Mouse (Mus musculus): ENCODE data around the gene Aif1.
"Not testable (repeated sequence)": the region's sequence is repeated elsewhere in the genome, so short reads cannot be mapped to it uniquely, and the experiment has no call there.

The Aif1 gene

GRCm38 (mm10) chr17:35146139-35146538 is 29.7 kb downstream of the Aif1 start:
- DNase-seq (ENCODE audit: low spot score) = no peak

DNA sequence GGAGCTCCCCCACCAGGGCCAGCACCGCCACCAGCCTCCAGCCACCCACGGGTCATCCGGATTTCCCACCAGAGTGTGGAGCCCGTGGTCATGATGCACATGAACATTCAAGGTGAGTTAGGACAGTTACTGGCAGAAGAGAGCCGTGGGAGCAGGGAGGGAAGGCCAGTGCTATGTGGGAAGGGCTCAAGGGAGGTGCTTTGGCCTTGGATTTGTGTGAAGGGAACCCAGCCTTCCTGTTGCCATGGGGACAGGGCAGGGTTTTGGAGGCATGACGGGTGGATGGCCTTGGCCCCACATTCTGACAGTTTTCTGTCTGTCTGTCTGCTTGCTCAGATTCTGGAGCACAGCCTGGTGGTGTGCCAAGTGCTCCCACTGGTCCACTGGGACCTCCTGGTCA is 33.9 kb downstream of the Aif1 start:
- no peak for DNase-seq (ENCODE audit: low spot score)

- no peak for DNase-seq (ENCODE audit: low spot score)
Measured at GRCm38 (mm10) chr17:35140490-35140996, 35.3 kb downstream of the Aif1 start.

DNA sequence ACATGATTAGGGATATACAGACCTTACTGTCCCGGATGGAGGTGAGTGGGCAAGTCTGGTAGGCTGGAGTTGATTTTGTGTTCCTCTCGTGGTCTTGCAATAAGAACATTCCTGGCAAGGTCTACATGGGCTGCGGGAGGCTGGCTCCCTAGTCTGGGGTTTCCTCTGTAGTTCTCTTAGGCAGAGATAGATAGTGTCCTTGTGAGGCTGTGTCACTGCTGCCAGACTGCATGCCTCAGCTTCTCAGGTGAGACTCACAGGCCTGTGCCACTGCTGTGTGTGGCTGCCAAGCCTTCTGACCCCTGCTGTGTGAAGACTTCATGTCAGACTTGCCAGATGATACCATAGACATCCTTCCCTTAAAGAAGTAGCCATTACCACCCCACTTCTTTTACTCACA is 36.6 kb downstream of the Aif1 start:
- DNase-seq (ENCODE audit: low spot score) = no peak

- DNase-seq (ENCODE audit: low spot score) = no peak
Measured at GRCm38 (mm10) chr17:35135591-35136320, 40.1 kb downstream of the Aif1 start.

GRCm38 (mm10) chr17:35134801-35135590 is 40.9 kb downstream of the Aif1 start, which contains the start of gene Bag6:
TSS of gene Bag6 (plus strand) at chr17:35135178.
- DNase-seq (ENCODE audit: low spot score) = peak; percentile 97

GRCm38 (mm10) chr17:35133517-35133916 is 42.4 kb downstream of the Aif1 start:
- no peak for DNase-seq (ENCODE audit: low spot score)

GRCm38 (mm10) chr17:35132174-35132560 is 43.7 kb downstream of the Aif1 start:
- DNase-seq (ENCODE audit: low spot score) = no peak

GRCm38 (mm10) chr17:35131500-35132173 is 44.2 kb downstream of the Aif1 start, which contains the start of gene Apom:
TSS of gene Apom (minus strand) at chr17:35132050.
- DNase-seq (ENCODE audit: low spot score) = no peak

DNA sequence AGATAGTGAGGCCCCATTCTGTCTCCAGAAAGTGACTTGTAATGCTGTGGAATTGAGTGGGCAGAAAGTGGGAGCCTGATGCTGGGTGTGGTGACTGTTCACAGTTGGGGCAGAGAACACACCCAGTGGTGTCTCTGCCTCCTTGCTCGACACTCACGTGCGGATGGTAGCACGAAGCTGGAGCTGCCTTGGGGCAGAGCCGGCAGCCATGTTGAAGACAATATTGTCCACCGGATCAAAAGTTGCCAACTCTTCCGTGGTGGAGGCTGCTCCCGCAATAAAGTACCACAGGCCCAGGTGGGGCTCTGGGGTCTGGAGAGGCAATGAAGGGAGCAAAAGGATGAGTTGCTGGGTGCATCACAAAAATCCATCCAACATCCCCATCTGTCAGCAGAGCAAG is 44.8 kb downstream of the Aif1 start:
- no peak for DNase-seq (ENCODE audit: low spot score)

GRCm38 (mm10) chr17:35128996-35129395 is 46.9 kb downstream of the Aif1 start:
- no peak for DNase-seq (ENCODE audit: low spot score)

DNA sequence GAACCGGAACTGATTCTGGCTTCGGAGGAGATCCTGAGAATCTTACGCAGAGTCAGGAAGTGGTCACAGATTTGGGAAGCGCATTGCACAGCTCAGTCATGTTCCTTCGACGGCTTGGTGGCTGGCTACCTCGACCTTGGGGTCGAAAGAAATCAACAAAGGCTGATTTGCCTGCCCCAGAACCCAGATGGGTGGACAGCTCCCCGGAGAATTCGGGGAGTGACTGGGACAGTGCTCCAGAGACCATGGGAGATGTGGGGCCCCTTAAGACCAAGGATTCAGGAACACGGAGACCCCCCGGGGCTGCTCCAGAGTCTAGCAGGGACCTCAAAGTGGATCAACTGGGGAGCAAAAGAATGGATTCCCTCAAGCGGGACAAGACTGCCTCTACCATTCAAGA is 48.9 kb downstream of the Aif1 start:
- no peak for DNase-seq (ENCODE audit: low spot score)

GRCm38 (mm10) chr17:35126206-35126611 is 49.7 kb downstream of the Aif1 start, which contains the start of gene D17H6S53E:
TSS of gene D17H6S53E (plus strand) at chr17:35126373.
- peak; percentile 82 for DNase-seq (ENCODE audit: low spot score)

DNA sequence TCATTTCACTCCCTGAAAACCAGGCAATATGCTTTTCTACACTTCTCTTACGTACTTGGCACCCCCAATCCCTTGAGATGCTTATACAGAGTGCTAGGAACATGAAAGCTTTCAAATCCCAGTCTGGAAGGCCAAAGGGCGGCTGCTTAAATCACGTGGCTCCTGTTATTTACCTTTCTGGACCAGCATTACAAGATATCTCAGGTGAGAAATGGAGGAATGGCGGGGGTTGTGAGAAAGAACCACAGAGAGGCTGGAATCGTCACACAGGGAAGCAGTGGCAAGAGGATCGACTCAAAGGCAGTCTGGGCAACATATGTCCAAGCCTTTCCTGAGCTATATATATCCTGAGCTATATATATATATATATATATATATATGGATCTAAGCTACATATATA is 50.3 kb downstream of the Aif1 start:
- no peak for DNase-seq (ENCODE audit: low spot score)

DNA sequence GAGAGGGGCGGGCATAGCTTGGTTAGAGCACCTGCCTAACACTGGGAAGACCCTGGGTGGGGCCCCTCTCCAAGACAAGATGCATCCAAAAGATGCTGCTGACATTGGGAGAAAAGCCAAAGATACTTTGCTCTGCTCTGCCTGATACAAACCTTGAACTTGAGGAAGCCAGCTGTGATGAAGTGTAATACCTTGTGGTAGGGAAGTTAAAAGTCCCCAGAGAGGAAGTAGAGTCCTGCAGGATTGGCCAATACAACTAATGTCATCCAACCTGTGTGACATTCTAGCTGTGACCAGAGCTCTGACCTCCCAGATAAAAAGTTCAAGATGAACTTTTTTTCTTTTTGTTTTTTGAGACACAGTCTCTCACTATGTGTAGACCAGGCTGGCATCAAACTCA is 50.8 kb downstream of the Aif1 start:
- DNase-seq (ENCODE audit: low spot score) = no peak

DNA sequence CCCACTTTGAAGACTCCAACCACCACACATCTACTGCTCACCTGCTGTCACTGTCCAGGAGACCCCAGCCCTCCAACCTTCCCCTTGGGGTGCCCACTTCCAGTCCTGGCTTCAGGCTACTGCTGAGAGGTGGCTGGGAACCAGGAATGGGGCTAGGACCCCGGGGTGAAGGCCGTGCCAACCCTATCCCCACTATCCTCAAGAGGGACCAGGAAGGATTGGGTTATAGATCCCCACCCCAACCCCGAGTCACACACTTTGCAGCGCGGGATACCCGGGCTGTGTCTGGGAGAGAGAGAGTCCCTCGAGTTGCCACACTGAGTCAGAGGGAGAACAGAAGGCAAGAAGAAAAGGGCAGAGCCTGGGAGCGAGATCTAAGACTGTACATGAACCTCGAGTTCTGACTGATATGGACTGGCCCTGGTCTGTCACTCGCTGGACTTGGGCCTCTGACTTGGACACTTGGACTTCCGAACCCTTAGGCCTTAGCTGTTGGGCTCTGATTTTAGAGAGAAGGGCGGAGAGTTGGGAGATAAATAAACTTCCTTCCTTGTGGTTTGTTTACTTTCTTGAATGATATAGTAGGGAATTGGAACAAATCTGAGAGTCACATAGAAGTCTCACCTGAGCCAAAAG is 51.5 kb downstream of the Aif1 start:
- not testable (repeated sequence) for DNase-seq (ENCODE audit: low spot score)

GRCm38 (mm10) chr17:35123287-35123686 is 52.6 kb downstream of the Aif1 start:
- not testable (repeated sequence) for DNase-seq (ENCODE audit: low spot score)

DNA sequence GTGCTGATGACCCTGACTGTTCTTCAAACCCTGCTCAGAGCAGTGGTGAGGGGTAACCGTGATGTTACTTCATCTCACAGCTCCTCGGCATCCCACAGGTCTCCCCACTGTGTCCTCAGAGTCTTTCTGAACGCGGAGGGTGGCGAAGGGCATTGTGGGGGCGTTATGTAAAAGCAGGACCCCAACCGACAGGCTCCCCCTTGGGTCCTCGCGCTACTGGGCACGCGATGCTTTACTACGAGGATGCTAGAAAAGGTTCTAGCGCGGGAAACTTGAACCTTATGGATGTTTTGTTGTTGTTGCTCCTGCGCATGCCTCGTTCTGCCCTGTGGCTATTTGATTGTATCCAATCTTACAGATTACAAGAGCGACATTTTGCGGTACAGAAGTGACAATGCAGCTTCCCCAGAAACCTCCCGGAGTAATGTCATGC is 54.0 kb downstream of the Aif1 start, which contains the start of gene Csnk2b:
Csnk2b (minus strand) TSS at position 183 of the 433 bp plus-strand sequence.
- DNase-seq (ENCODE audit: low spot score) = peak; percentile 79

- DNase-seq (ENCODE audit: low spot score) = peak; percentile 99
Measured at GRCm38 (mm10) chr17:35121143-35121799, 54.6 kb downstream of the Aif1 start, which contains the start of gene Gpank1. TSS of gene Gpank1 (plus strand) at chr17:35121455.
